Mouse (Mus musculus): ENCODE data around the gene Tatdn3. TPM values are rescaled to one million over a fixed set of nuclear protein-coding genes. Genes with fewer than 3 reads are reported as not detected.
"Not testable (repeated sequence)": the region's sequence is repeated elsewhere in the genome, so short reads cannot be mapped to it uniquely, and the experiment has no call there.

Tatdn3 gene
- polyA plus RNA-seq, 1 experiment: 18.4 TPM

DNA sequence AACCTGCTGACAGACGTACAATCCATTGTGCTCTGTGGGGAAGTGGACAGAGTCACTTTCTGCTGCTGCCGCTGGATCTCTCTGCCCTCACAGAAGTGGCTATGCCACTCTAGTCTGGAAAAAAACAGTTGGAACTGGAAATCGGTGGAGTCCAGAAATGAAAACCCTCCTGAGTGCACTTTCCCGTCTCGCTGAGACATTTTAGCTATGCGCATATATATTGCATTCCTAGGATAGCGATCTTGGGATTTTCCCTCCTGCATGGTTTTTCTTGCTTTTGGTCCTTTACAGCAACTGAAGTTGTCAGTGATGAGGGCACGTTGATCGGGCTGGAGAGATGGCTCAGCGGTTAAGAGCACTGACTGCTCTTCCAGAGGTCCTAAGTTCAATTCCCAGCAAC lies 32.5 kb downstream of the Tatdn3 start:
- no peak overlapping the region for H3K4me3 ChIP-seq (ENCODE audit: insufficient read depth, low read depth, low read length)
- H3K27ac ChIP-seq (replicated peaks; ENCODE audit: low read depth, low read length): no peak overlapping the region
- 0 out of 2 replicates have a peak, but pooled peaks cover 3% of the 10 kb centered on the region for H3K4me1 ChIP-seq (ENCODE audit: control insufficient read depth, insufficient read depth, insufficient read length, low read length)

GRCm38 (mm10) chr1:191026021-191026713 lies 36.6 kb downstream of the Tatdn3 start, which contains the start of gene Flvcr1:
Gene Flvcr1 (minus strand): TSS chr1:191026158.
- H3K27ac ChIP-seq (replicated peaks; ENCODE audit: low read depth, low read length): no peak within 1 kb of the TSS
- H3K4me3 ChIP-seq (ENCODE audit: insufficient read depth, low read depth, low read length): peak within 1 kb of the TSS; percentile 65
- 0 out of 2 replicates have a peak, but pooled peaks cover 3% of the 10 kb centered on the region for H3K4me1 ChIP-seq (ENCODE audit: control insufficient read depth, insufficient read depth, insufficient read length, low read length)

- Histone ChIP-seq H3K4me1 (ENCODE audit: control insufficient read depth, insufficient read depth, insufficient read length, low read length) (0 out of 2 replicates have a peak, but pooled peaks cover 3% of the 10 kb centered on the region), H3K27ac (replicated peaks; ENCODE audit: low read depth, low read length) (no peak overlapping the region), H3K4me3 (ENCODE audit: insufficient read depth, low read depth, low read length) (peak overlapping the region; percentile 65)
Measured at GRCm38 (mm10) chr1:191025016-191026012, 37.4 kb downstream of the Tatdn3 start.

GRCm38 (mm10) chr1:191023806-191024205 lies 38.9 kb downstream of the Tatdn3 start:
- H3K27ac ChIP-seq (replicated peaks; ENCODE audit: low read depth, low read length); H3K4me1 ChIP-seq (ENCODE audit: control insufficient read depth, insufficient read depth, insufficient read length, low read length); H3K4me3 ChIP-seq (ENCODE audit: insufficient read depth, low read depth, low read length): not testable (repeated sequence)

DNA sequence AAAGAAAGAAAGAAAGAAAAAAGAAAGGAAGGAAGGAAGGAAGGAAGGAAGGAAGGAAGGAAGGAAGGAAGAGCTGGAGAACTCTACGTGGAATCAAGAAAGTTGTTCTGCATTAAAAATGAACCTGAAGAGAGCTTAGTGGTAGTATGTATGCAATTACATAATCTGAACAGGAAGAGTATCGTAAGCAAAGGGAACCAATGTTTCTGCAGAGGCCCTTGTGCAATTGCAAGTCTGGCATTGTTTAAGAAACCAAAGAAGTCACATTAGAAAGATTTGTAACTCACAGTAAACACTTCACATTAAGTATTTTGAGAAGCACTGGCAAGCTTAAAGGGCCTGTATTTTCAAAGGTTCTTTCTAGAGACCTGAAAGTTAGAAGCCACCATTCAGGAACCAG lies 39.6 kb downstream of the Tatdn3 start:
- Histone ChIP-seq H3K27ac (replicated peaks; ENCODE audit: low read depth, low read length) (no peak overlapping the region), H3K4me1 (ENCODE audit: control insufficient read depth, insufficient read depth, insufficient read length, low read length) (0 out of 2 replicates have a peak, but pooled peaks cover 3% of the 10 kb centered on the region), H3K4me3 (ENCODE audit: insufficient read depth, low read depth, low read length) (no peak overlapping the region)

- no peak overlapping the region for H3K27ac ChIP-seq (replicated peaks; ENCODE audit: low read depth, low read length)
- H3K4me3 ChIP-seq (ENCODE audit: insufficient read depth, low read depth, low read length): no peak overlapping the region
- no peaks in the 10 kb centered on the region for H3K4me1 ChIP-seq (ENCODE audit: control insufficient read depth, insufficient read depth, insufficient read length, low read length)
Measured at GRCm38 (mm10) chr1:191021016-191021415, 41.7 kb downstream of the Tatdn3 start.

DNA sequence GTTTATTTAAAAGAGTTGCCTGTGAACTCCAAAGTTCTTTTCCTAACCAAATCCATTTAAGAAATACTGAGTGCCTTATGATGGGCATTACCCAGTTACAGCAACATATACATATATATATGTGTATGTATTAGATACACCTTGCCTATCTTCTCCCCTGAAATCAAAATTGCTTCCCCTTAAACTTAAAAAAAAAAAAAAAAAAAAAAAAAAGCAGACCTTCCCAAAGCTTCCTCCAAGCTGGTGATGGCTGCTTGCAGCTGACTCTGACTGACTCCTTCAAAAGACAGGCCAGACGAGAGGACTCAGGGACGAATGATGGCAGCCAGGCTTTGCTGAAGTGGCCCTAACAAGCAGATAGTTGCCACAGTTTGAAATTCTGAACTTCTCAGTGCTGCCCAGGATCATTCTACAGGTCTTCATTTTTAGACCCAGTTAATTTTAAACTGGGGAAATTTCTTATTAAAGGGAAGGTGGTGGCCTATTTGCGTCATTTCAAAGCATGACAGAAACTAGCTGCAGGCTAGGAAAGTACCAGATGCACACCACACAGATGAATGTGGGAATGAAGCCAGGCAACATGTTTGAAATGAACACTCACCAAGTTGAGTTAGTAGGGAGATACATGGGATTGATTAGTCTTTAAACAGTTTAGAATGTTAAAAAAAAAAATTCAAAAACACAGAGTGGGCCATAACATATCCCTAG lies 42.4 kb downstream of the Tatdn3 start:
- Histone ChIP-seq H3K4me3 (ENCODE audit: insufficient read depth, low read depth, low read length) (no peak overlapping the region), H3K4me1 (ENCODE audit: control insufficient read depth, insufficient read depth, insufficient read length, low read length) (no peaks in the 10 kb centered on the region), H3K27ac (replicated peaks; ENCODE audit: low read depth, low read length) (no peak overlapping the region)

- H3K4me1 ChIP-seq (ENCODE audit: control insufficient read depth, insufficient read depth, insufficient read length, low read length): no peaks in the 10 kb centered on the region
- H3K4me3 ChIP-seq (ENCODE audit: insufficient read depth, low read depth, low read length): no peak overlapping the region
- H3K27ac ChIP-seq (replicated peaks; ENCODE audit: low read depth, low read length): no peak overlapping the region
Measured at GRCm38 (mm10) chr1:191019803-191020202, 42.9 kb downstream of the Tatdn3 start.

- H3K27ac ChIP-seq (replicated peaks; ENCODE audit: low read depth, low read length): no peak overlapping the region
- H3K4me1 ChIP-seq (ENCODE audit: control insufficient read depth, insufficient read depth, insufficient read length, low read length): no peaks in the 10 kb centered on the region
- H3K4me3 ChIP-seq (ENCODE audit: insufficient read depth, low read depth, low read length): no peak overlapping the region
Measured at GRCm38 (mm10) chr1:191014271-191014670, 48.5 kb downstream of the Tatdn3 start.

DNA sequence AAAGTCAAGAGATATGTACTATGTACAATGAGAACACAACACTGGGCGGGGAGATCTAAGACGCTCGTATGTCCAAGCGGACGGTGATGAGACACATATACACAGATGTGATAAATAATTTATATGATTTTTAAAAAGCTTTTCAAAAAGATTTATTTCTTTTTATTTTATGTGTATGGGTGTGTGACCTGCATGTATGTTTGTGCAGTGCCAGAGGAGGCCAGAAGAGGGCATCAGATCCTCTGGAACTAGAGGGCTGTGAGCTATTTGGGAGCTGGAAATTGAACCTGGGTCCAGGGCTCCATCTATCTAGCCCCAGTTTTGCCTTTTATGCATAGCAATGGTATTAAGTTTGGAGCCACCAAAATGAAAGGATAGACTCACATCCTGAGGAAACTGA lies 54.0 kb downstream of the Tatdn3 start:
- no peak overlapping the region for H3K4me3 ChIP-seq (ENCODE audit: insufficient read depth, low read depth, low read length)
- H3K27ac ChIP-seq (replicated peaks; ENCODE audit: low read depth, low read length): no peak overlapping the region
- H3K4me1 ChIP-seq (ENCODE audit: control insufficient read depth, insufficient read depth, insufficient read length, low read length): no peaks in the 10 kb centered on the region

DNA sequence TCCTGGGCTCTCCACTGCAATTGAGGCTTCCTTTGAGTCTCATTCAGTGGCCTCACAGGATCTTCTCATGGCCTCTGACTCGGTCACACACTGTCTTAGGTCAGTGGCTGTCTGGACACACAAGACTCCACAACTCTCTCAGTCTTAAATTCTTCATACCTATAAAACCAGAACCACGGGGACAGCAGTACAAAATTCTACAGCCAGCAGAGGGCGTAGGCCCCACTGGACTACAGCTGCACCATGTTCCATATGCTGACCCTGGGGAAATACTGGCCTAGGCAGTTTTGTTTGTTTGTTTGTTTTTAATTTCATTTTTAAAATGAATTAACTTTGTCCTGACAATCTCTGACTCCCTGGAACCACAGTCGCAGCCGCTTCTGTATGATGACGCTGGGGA lies 60.5 kb downstream of the Tatdn3 start:
- Histone ChIP-seq H3K4me3 (ENCODE audit: insufficient read depth, low read depth, low read length) (no peak overlapping the region), H3K27ac (replicated peaks; ENCODE audit: low read depth, low read length) (no peak overlapping the region), H3K4me1 (ENCODE audit: control insufficient read depth, insufficient read depth, insufficient read length, low read length) (no peaks in the 10 kb centered on the region)

- H3K27ac ChIP-seq (replicated peaks; ENCODE audit: low read depth, low read length): no peak overlapping the region
Measured at GRCm38 (mm10) chr1:191000686-191001085, 62.0 kb downstream of the Tatdn3 start.

DNA sequence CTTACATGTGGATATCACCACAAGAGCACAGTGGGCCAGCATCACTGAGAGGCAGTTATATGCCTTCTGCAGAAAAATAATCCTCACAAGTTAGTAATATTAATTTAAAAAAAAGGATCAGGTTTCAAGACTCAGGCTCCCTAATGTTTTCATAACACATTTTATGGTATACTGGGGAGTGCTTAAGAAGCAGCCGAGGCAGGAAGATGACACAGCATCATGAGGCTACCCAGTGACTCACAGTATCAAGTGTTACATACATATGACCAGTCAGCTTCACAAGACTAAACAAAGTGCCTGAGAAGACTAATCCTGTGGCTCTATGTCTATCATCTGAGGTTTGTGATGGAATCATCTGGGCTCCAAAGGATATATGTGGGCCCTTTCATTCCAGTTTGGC lies 64.7 kb downstream of the Tatdn3 start:
- Histone ChIP-seq H3K27ac (replicated peaks; ENCODE audit: low read depth, low read length) (no peak overlapping the region), H3K4me1 (ENCODE audit: control insufficient read depth, insufficient read depth, insufficient read length, low read length) (no peaks in the 10 kb centered on the region), H3K4me3 (ENCODE audit: insufficient read depth, low read depth, low read length) (no peak overlapping the region)

More at GRCm38 (mm10) chr1:191000686-191001085, 62.0 kb downstream of the Tatdn3 start:
- no peak overlapping the region for H3K4me3 ChIP-seq (ENCODE audit: insufficient read depth, low read depth, low read length)
- no peaks in the 10 kb centered on the region for H3K4me1 ChIP-seq (ENCODE audit: control insufficient read depth, insufficient read depth, insufficient read length, low read length)

- Histone ChIP-seq H3K4me3 (ENCODE audit: insufficient read depth, low read depth, low read length) (no peak overlapping the region), H3K4me1 (ENCODE audit: control insufficient read depth, insufficient read depth, insufficient read length, low read length) (no peaks in the 10 kb centered on the region), H3K27ac (replicated peaks; ENCODE audit: low read depth, low read length) (no peak overlapping the region)
Measured at GRCm38 (mm10) chr1:190996346-190996877, 66.3 kb downstream of the Tatdn3 start.

Data from brown adipose tissue, adult 24 weeks (tissue).